Mouse (Mus musculus) stomach, embryonic 15.5 days (tissue): ENCODE data around the gene Krtap4-7. TPM values are rescaled to one million over a fixed set of nuclear protein-coding genes. Genes with fewer than 3 reads are reported as not detected.
"Not testable (repeated sequence)": the region's sequence is repeated elsewhere in the genome, so short reads cannot be mapped to it uniquely, and the experiment has no call there.

Experiments used
- ATAC-seq: fragments of 200-750 bp; cut with Nextera tagmentation; 2 replicates; pipeline ENCODE4 v1.8.0; 2017; ENCODE audit warnings: low read depth, moderate number of reproducible peaks, moderate TSS enrichment; ENCODE audit not compliant: insufficient read depth, low FRiP score
- H3K27ac ChIP-seq: fragments of 300-500 bp; sonication (generic); 2 replicates; pipeline ENCODE4 v1.5.1; 2015; ENCODE audit warnings: mild to moderate bottlenecking, inconsistent platforms
- H3K27me3 ChIP-seq: fragments of 300-500 bp; sonication (generic); replicated peaks from 2 replicates; pipeline ENCODE4 v1.6.1; 2015; ENCODE audit warnings: inconsistent platforms
- H3K36me3 ChIP-seq: fragments of 300-500 bp; sonication (generic); 2 replicates; pipeline ENCODE4 v1.6.1; 2015; ENCODE audit warnings: inconsistent platforms
- H3K4me1 ChIP-seq: fragments of 300-500 bp; sonication (generic); 2 replicates; pipeline ENCODE4 v1.6.1; 2015; ENCODE audit warnings: inconsistent platforms
- H3K4me2 ChIP-seq: fragments of 300-500 bp; sonication (generic); 2 replicates; pipeline ENCODE4 v1.6.1; 2015; ENCODE audit warnings: mild to moderate bottlenecking, inconsistent platforms
- H3K4me3 ChIP-seq: fragments of 300-500 bp; sonication (generic); replicated peaks from 2 replicates; pipeline ENCODE4 v1.5.1; 2015; ENCODE audit warnings: inconsistent platforms
- H3K9ac ChIP-seq: fragments of 300-500 bp; sonication (generic); 2 replicates; pipeline ENCODE4 v1.6.1; 2015; ENCODE audit warnings: inconsistent platforms
- H3K9me3 ChIP-seq: fragments of 300-500 bp; sonication (generic); 2 replicates; pipeline ENCODE4 v1.6.1; 2016; ENCODE audit warnings: inconsistent platforms
- WGBS: fragments of 180-500 bp; shearing (Covaris S2); methylation state at CpG from one replicate; pipeline ENCODE4 v1.1.7; 2015; 5-methylcytosine and 5-hydroxymethylcytosine counted together
- polyA plus RNA-seq: library from polyadenylated mRNA; unstranded; fragments of >200 nt; fragmentation: Nextera tagmentation; extraction: Ambion mirVana; gene quantifications from 2 replicates; pipeline ENCODE4 v1.2.1, GENCODE M21; 2015

Krtap4-7 gene
- polyA plus RNA-seq, 1 experiment from 2014 or later = not detected

DNA sequence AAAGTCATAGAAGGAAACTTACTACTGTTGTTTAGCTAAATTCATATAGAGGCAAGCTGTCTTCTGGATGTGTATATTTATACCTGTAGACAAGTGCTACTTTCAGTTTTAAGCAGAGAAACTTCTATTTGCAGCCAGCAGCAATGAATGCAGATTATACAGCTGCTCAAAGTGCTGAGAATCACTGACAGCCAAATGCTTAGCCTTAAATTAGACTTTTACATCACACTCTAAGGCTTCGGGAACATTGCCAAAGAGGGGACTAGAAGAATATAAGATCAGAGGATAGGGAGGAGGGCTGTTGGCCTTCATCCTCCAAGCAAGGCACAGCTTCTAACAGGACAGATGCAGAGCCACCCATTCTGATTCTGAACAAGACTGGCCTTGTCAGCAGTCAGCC, 6.8 kb downstream of the Krtap4-7 start:
- WGBS = 74% methylated on average over 1 of the region's 1 CpGs
- Histone ChIP-seq H3K9ac (no peak overlapping the region), H3K27me3 (no peaks in the 10 kb centered on the region), H3K9me3 (no peaks in the 10 kb centered on the region), H3K27ac (no peak overlapping the region), H3K4me2 (no peak overlapping the region), H3K36me3 (no peaks in the 10 kb centered on the region), H3K4me1 (no peaks in the 10 kb centered on the region), H3K4me3 (no peak overlapping the region)
- no peak for ATAC-seq

DNA sequence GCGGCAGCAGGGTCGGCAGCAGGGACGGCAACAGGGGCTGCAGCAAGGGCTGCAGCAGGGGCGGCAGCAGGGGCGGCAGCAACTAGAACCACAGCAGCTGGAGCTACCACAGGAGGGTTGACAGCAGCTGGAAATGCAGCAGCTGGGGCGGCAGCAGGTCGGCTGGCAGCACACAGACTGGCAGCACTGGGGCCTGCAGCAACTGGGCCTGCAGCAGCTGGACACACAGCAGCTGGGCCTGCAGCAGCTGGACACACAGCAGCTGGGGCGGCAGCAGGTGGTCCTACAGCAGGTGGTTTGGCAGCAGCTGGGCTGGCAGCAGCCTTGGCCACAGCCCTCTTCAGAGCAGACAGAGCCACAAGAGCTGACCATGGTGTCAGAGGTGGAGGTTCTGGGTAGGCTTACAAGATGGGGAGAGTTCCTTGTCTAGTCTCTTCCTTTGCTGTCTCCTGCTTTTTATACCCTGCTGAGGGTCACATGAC, 9.2 kb downstream of the Krtap4-7 start, which contains the start of gene Krtap4-2:
TSS of gene Krtap4-2 (minus strand) at position 432 of the 482 bp plus-strand sequence.
- H3K9ac ChIP-seq = no peak within 1 kb of the TSS
- 0 out of 2 replicates have a peak, but pooled peaks cover 3% of the 10 kb centered on the region for H3K4me1 ChIP-seq
- H3K4me2 ChIP-seq = no peak within 1 kb of the TSS
- 30% methylated on average over 8 of the region's 8 CpGs for WGBS
- H3K27ac ChIP-seq = no peak within 1 kb of the TSS
- H3K4me3 ChIP-seq = no peak within 1 kb of the TSS
- H3K27me3 ChIP-seq = no peaks in the 10 kb centered on the region
- H3K9me3 ChIP-seq = no peaks in the 10 kb centered on the region
- no peaks in the 10 kb centered on the region for H3K36me3 ChIP-seq
- ATAC-seq = no peak

- Histone ChIP-seq H3K9ac (no peak overlapping the region), H3K4me1 (0 out of 2 replicates have a peak, but pooled peaks cover 3% of the 10 kb centered on the region), H3K9me3 (no peaks in the 10 kb centered on the region), H3K27ac (no peak overlapping the region), H3K27me3 (no peaks in the 10 kb centered on the region), H3K4me3 (no peak overlapping the region), H3K36me3 (no peaks in the 10 kb centered on the region), H3K4me2 (no peak overlapping the region)
- WGBS = 62% methylated on average over 2 of the region's 2 CpGs
- no peak for ATAC-seq
Measured at GRCm38 (mm10) chr11:99633293-99633692, 10.6 kb downstream of the Krtap4-7 start.

- 48% methylated on average over 3 of the region's 3 CpGs for WGBS
- 0 out of 2 replicates have a peak, but pooled peaks cover 3% of the 10 kb centered on the region for H3K4me1 ChIP-seq
Measured at GRCm38 (mm10) chr11:99630890-99631289, 13.0 kb downstream of the Krtap4-7 start.

DNA sequence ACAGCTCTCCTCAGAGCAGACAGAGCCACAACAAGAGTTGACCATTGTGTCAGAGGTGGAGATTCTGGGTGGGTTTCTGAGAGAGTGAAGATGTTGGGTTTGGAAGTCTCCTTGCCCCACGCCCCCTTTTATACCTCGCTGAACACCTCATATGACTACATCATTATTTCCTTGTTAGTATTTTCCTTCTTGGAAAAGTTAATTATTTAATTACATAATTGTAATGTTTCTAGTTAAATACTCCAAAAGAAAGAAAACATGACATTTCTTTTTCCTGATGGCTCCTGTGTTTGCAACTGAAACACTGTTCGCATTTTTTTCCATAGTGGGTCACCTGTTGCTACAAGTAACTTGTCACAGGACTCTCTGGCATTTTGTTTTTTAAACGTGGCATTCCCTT, 15.8 kb downstream of the Krtap4-7 start, which contains the start of gene Krtap4-1:
TSS of gene Krtap4-1 (minus strand) at position 101 of the 400 bp plus-strand sequence.
- Histone ChIP-seq H3K36me3 (no peaks in the 10 kb centered on the region), H3K4me1 (0 out of 2 replicates have a peak, but pooled peaks cover 3% of the 10 kb centered on the region), H3K4me2 (no peak within 1 kb of the TSS), H3K9me3 (no peaks in the 10 kb centered on the region), H3K4me3 (no peak within 1 kb of the TSS), H3K9ac (no peak within 1 kb of the TSS), H3K27ac (no peak within 1 kb of the TSS), H3K27me3 (no peaks in the 10 kb centered on the region)
- WGBS = 78% methylated on average over 4 of the region's 4 CpGs
- ATAC-seq = no peak

More at GRCm38 (mm10) chr11:99630890-99631289, 13.0 kb downstream of the Krtap4-7 start:
- H3K4me2 ChIP-seq = no peak overlapping the region
- no peaks in the 10 kb centered on the region for H3K9me3 ChIP-seq
- H3K36me3 ChIP-seq = no peaks in the 10 kb centered on the region
- no peaks in the 10 kb centered on the region for H3K27me3 ChIP-seq
- no peak overlapping the region for H3K27ac ChIP-seq
- no peak overlapping the region for H3K4me3 ChIP-seq
- H3K9ac ChIP-seq = no peak overlapping the region
- ATAC-seq = no peak

DNA sequence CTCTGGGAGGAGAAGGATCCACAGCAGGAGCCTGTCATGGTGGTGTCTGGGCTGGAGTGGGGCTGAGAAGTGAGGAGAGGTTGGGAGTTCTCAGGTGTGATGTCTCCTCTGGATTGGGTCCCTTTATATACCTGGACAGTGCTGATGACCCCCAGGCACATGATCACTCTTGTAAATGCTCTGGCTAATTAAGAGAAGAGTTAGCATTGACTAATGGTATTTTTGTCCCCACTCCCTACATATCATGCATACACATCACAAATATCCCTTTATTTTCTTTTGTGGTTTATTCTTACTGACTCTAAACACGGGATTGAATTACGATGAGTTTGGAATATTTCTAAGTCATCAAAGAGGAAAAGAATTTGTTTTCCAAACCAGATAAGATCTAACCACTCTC, 23.6 kb downstream of the Krtap4-7 start, which contains the start of gene Gm11562:
TSS of gene Gm11562 (minus strand) at position 101 of the 400 bp plus-strand sequence.
- H3K27me3 ChIP-seq = no peaks in the 10 kb centered on the region
- no peaks in the 10 kb centered on the region for H3K4me1 ChIP-seq
- no peaks in the 10 kb centered on the region for H3K9me3 ChIP-seq
- WGBS = 73% methylated on average over 2 of the region's 2 CpGs
- H3K4me3 ChIP-seq = no peak within 1 kb of the TSS
- H3K9ac ChIP-seq = no peak within 1 kb of the TSS
- ATAC-seq = no peak
- no peak within 1 kb of the TSS for H3K27ac ChIP-seq
- H3K36me3 ChIP-seq = no peaks in the 10 kb centered on the region
- H3K4me2 ChIP-seq = no peak within 1 kb of the TSS

DNA sequence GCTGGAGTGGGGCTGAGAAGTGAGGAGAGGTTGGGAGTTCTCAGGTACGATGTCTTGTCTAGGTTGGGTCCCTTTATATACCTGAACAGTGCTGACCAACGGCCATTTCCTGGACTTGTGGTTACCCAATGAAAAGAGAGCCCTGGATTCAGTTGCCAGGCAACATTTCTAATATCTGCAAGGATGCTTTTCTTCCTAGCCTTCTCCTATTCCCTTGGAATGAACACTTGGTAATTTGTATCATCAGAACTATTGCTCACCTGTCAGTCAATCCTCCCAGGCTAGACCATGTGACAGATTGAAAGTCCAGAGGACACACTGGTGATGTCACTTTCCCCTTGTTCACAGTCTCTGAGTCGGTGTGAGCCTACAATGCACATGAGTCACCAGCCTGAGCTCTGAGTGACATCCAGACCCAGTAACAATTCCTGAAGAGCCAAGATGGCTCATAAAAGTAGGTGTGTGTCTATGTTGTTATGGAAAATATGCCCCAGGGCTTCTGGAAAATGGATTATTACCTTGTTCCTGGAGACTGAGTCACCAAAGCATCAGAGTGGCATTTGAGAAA, 29.0 kb downstream of the Krtap4-7 start, which contains the start of gene Krtap2-4:
TSS of gene Krtap2-4 (minus strand) at position 51 of the 568 bp plus-strand sequence.
- Histone ChIP-seq H3K27me3 (no peaks in the 10 kb centered on the region), H3K9ac (no peak within 1 kb of the TSS), H3K9me3 (no peaks in the 10 kb centered on the region), H3K4me1 (no peaks in the 10 kb centered on the region), H3K36me3 (no peaks in the 10 kb centered on the region), H3K4me3 (no peak within 1 kb of the TSS), H3K27ac (no peak within 1 kb of the TSS), H3K4me2 (no peak within 1 kb of the TSS)
- 67% methylated on average over 3 of the region's 3 CpGs for WGBS
- ATAC-seq = no peak

DNA sequence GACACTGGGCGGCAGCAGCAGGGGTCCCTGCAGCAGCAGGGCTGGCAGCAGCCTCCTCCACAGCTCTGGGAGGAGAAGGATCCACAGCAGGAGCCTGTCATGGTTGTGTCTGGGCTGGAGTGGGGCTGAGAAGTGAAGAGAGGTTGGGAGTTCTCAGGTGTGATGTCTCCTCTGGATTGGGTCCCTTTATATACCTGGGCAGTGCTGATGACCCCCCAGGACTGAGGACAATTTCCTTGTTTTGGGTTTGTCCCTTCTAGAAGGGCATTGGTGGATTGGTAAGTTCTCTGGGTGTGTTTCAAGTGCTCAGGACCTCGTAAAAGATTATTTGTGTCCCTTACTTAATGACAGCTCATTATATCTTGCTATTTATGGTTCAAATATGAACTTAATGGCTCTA, 33.8 kb downstream of the Krtap4-7 start, which contains the start of gene Gm11937:
TSS of gene Gm11937 (minus strand) at position 101 of the 400 bp plus-strand sequence.
- WGBS = 63% methylated on average over 1 of the region's 2 CpGs
- not testable (repeated sequence) for H3K9ac ChIP-seq, H3K4me1 ChIP-seq, H3K36me3 ChIP-seq, H3K4me3 ChIP-seq, H3K4me2 ChIP-seq, H3K27me3 ChIP-seq, H3K9me3 ChIP-seq, H3K27ac ChIP-seq, ATAC-seq

DNA sequence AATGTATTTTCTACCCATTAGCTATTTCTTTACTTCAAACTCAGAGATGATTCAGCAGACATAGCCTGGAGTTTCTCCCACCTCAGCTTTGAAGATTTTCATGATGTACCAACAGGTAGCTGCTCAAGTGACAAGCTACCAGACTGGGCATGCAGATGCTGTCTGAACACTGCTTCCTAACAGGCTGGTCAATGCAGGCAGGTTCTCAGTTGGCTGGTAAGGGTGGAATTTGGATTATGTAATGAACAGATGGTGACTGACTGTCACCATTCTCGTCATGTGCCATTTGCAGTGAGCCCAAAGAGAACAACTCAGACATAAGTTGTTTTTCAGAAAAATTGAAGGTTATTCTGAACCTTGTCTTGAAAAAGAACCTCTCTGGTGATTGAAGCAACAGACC, 34.8 kb downstream of the Krtap4-7 start:
- H3K27ac ChIP-seq = no peak overlapping the region
- no peaks in the 10 kb centered on the region for H3K36me3 ChIP-seq
- no peak overlapping the region for H3K4me2 ChIP-seq
- no peak overlapping the region for H3K4me3 ChIP-seq
- no peak for ATAC-seq
- H3K9ac ChIP-seq = no peak overlapping the region
- no peaks in the 10 kb centered on the region for H3K27me3 ChIP-seq
- no peaks in the 10 kb centered on the region for H3K4me1 ChIP-seq
- WGBS = 63% methylated on average over 1 of the region's 1 CpGs
- H3K9me3 ChIP-seq = no peaks in the 10 kb centered on the region

DNA sequence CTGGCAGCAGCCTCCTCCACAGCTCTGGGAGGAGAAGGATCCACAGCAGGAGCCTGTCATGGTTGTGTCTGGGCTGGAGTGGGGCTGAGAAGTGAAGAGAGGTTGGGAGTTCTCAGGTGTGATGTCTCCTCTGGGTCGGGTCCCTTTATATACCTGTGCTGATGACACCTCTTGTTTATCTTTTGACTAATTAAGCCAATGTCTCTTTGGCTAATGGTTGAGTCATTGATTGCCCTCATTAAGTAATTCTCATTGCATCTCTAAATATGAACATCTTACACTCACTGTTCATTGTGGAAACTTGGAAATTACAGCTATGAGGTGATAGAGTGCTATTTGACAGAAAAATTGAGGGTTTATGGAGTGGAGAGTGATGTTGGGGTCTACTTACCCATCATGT, 40.7 kb downstream of the Krtap4-7 start, which contains the start of gene Gm11938:
TSS of gene Gm11938 (minus strand) at position 101 of the 400 bp plus-strand sequence.
- not testable (repeated sequence) for H3K4me2 ChIP-seq
- WGBS = 48% methylated on average over 1 of the region's 1 CpGs

GRCm38 (mm10) chr11:99597742-99598141, 46.1 kb downstream of the Krtap4-7 start, which contains the start of gene Krtap9-3:
TSS of gene Krtap9-3 (minus strand) at chr11:99598105.
- H3K9ac ChIP-seq, H3K27ac ChIP-seq, H3K36me3 ChIP-seq, H3K4me3 ChIP-seq, H3K4me1 ChIP-seq, H3K9me3 ChIP-seq, ATAC-seq, H3K27me3 ChIP-seq, H3K4me2 ChIP-seq: not testable (repeated sequence)
- 72% methylated on average over 6 of the region's 6 CpGs for WGBS

More for the DNA sequence above, 40.7 kb downstream of the Krtap4-7 start, which contains the start of gene Gm11938:
- H3K4me1 ChIP-seq, H3K27ac ChIP-seq, H3K4me3 ChIP-seq, ATAC-seq, H3K36me3 ChIP-seq, H3K27me3 ChIP-seq, H3K9ac ChIP-seq, H3K9me3 ChIP-seq: not testable (repeated sequence)
